7 mouse cellular contexts compared by ENCODE assay signal in the genomic region with DNA sequence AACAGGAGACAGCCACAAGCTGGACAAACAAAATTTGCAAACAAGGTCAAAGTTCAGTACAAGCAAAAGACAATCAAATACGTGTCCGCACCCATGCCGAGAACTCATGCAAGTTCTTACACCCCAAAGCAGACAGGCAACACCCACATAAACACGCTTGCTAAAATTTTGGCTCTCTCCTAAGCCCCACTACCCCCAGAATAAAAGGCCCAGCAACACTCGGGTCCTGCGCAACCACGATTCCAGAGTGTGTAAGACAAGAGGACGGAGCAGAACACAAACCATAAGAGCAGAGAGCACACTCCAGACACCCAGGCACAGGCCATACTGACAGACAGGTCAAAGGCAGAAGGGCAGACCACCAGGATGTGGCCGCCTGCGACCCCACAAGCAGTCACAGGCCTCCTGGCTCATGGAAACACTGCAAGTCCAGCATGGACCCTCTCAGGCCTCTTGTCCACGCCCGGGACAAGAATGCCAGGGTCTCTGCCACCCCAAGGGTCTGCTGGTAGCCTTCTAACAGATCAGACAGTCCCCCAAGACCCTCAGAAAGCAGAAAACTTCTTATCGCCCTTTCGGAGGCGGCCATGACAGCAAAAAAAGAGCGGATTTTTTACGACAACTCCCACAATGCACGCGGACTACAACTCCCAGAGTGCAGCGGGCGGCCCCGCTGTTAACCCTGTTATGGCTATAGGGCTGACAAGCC. TPM values are rescaled to one million over a fixed set of nuclear protein-coding genes. Genes with fewer than 3 reads are reported as not detected.
DNase-seq lines count a peak whose midpoint lies in the region; ATAC-seq and TF ChIP-seq lines count a peak whose summit lies in the region.

No protein-coding gene starts in this region.

- H3K4me3 ChIP-seq in intestine, postnatal 0 days (ENCODE audit: low read depth, low read length): peak overlapping the region; percentile 77
- peak overlapping the region; percentile 73 for H3K4me3 ChIP-seq in midbrain, embryonic 12.5 days
- peak overlapping the region; percentile 91 for H3K4me3 ChIP-seq in small intestine, adult 2 months (ENCODE audit: low read depth, low read length)

- peak overlapping the region; percentile 78 for H3K4me2 ChIP-seq in intestine, postnatal 0 days (replicated peaks; ENCODE audit: low read depth)
- H3K4me2 ChIP-seq in midbrain, embryonic 12.5 days (replicated peaks): peak overlapping the region; percentile 85

- no peak for TF ChIP-seq CTCF in intestine, postnatal 0 days (IDR thresholded peaks at IDR 0.05; ENCODE audit: low read depth)
- no peak for TF ChIP-seq CTCF in small intestine, adult 2 months (IDR thresholded peaks at IDR 0.05; ENCODE audit: extremely low read depth, insufficient read length, insufficient replicate concordance, low read depth, low read length)

- peak overlapping the region; percentile 24; the same call in 1 of the 2 replicates for H3K27ac ChIP-seq in intestine, postnatal 0 days (ENCODE audit: low read depth, low read length)
- H3K27ac ChIP-seq in midbrain, embryonic 12.5 days (replicated peaks): no peak overlapping the region
- peak overlapping the region; percentile 5; the same call in 1 of the 2 replicates for H3K27ac ChIP-seq in small intestine, adult 2 months (ENCODE audit: insufficient read depth, low read depth, low read length)

- 0 out of 2 replicates have a peak, but pooled peaks cover 3% of the 10 kb centered on the region for H3K27me3 ChIP-seq in intestine, postnatal 0 days (replicated peaks; ENCODE audit: control insufficient read depth, insufficient read depth, low read length)
- no peaks in the 10 kb centered on the region for H3K27me3 ChIP-seq in midbrain, embryonic 12.5 days
- H3K27me3 ChIP-seq in small intestine, adult 2 months (ENCODE audit: control insufficient read depth, insufficient read depth, low read length): no peaks in the 10 kb centered on the region

- H3K36me3 ChIP-seq in intestine, postnatal 0 days (ENCODE audit: control insufficient read depth, insufficient read depth): no peaks in the 10 kb centered on the region
- no peaks in the 10 kb centered on the region for H3K36me3 ChIP-seq in midbrain, embryonic 12.5 days
- no peaks in the 10 kb centered on the region for H3K36me3 ChIP-seq in small intestine, adult 2 months (ENCODE audit: control insufficient read depth, insufficient read depth, low read length)

- peak; percentile 91 for DNase-seq in adrenal gland, adult 2 months
- DNase-seq in embryo, embryonic 11.5 days (ENCODE audit: low read depth, low spot score): peak; percentile 71
- peak; percentile 58 to 87 for DNase-seq in gastrocnemius, postnatal 4 days (ENCODE audit: low spot score in 2 of 2)
- DNase-seq in left cerebral cortex, postnatal 4 days: peak; percentile 87

- ATAC-seq in intestine, postnatal 0 days: peak; percentile 98
- ATAC-seq in midbrain, embryonic 12.5 days (ENCODE audit: low FRiP score, low read depth): peak; percentile 99

- TF ChIP-seq POLR2A in small intestine, adult 2 months (IDR thresholded peaks at IDR 0.05; ENCODE audit: low read depth, low read length): 0 out of 2 replicates have a peak, but pooled peaks have one; percentile 24

- H3K9ac ChIP-seq in intestine, postnatal 0 days (ENCODE audit: low read depth, low read length): peak overlapping the region; percentile 84
- peak overlapping the region; percentile 77 for H3K9ac ChIP-seq in midbrain, embryonic 12.5 days (replicated peaks)

- peaks cover 5% of the 10 kb centered on the region; the same call in 1 of the 2 replicates for H3K4me1 ChIP-seq in intestine, postnatal 0 days (replicated peaks; ENCODE audit: control insufficient read depth, insufficient read depth, low read length)
- H3K4me1 ChIP-seq in midbrain, embryonic 12.5 days: peaks cover 15% of the 10 kb centered on the region
- no peaks in the 10 kb centered on the region; the same call in 1 of the 2 replicates for H3K4me1 ChIP-seq in small intestine, adult 2 months (ENCODE audit: control insufficient read depth, insufficient read depth, insufficient read length, low read length)

- WGBS in intestine, postnatal 0 days: under 1% methylated on average over 22 of the region's 22 CpGs
- whole genome bisulfite sequencing in midbrain, embryonic 12.5 days: 2% methylated on average over 22 of the region's 22 CpGs
- under 1% methylated on average over 22 of the region's 22 CpGs for WGBS in small intestine, adult 2 months

- intact Hi-C loops in left cerebral cortex, postnatal 4 days (cut with DNase I): no loop called here

- H3K9me3 ChIP-seq in intestine, postnatal 0 days (ENCODE audit: control insufficient read depth): no peaks in the 10 kb centered on the region
- no peaks in the 10 kb centered on the region for H3K9me3 ChIP-seq in midbrain, embryonic 12.5 days

RNA-seq across cellular contexts. Expression of a gene that starts 20.7 kb away (rescaled TPM):
- total RNA-seq in adrenal gland, adult 2 months (2021): 100 to 1,000 TPM; 224 to 227 TPM
- polyA plus RNA-seq in adrenal gland, adult 2 months (2012; rRNA removed): 89.5 and 97.8 TPM in 2 replicates
- 10 to 100 TPM; 31.3 to 31.6 TPM for total RNA-seq in gastrocnemius, postnatal 4 days (2021)
- polyA plus RNA-seq in intestine, postnatal 0 days (2015; fragmentation: Nextera tagmentation; extraction: Ambion mirVana): 93.9 and 95.4 TPM in 2 replicates
- 10 to 100 TPM; 66.8 to 68.4 TPM for total RNA-seq in left cerebral cortex, postnatal 4 days (2021)
- polyA plus RNA-seq in midbrain, embryonic 12.5 days (2016; fragmentation: Nextera tagmentation; extraction: Ambion mirVana): 109 and 110 TPM in 2 replicates
- 6.5 and 11.6 TPM in 2 replicates for polyA plus RNA-seq in small intestine, adult 2 months (2012; rRNA removed)
